Mouse (Mus musculus) lung, postnatal 0 days (tissue): ENCODE measurements around the gene Arhgap24. TPM values are rescaled to one million over a fixed set of nuclear protein-coding genes. Genes with fewer than 3 reads are reported as not detected.

Experiments used
- ATAC-seq: fragments of 200-750 bp; cut with Nextera tagmentation; 2 replicates; pipeline ENCODE4 v1.8.0; 2017; ENCODE audit warnings: moderate library complexity
- DNase-seq: peaks from one replicate; pipeline ENCODE4 v3.0.0-alpha.2; 2016; ENCODE audit warnings: low spot score
- H3K27ac ChIP-seq: fragments of 300-500 bp; sonication (generic); 2 replicates; pipeline ENCODE4 v1.5.1; 2014; ENCODE audit warnings: antibody characterized with exemption, mild to moderate bottlenecking, low read length, mixed read lengths
- H3K27me3 ChIP-seq: fragments of 300-500 bp; sonication (generic); replicated peaks from 2 replicates; pipeline ENCODE4 v1.6.1; 2014; ENCODE audit warnings: low read length, mixed read lengths; ENCODE audit not compliant: insufficient read depth
- H3K36me3 ChIP-seq: fragments of 300-500 bp; sonication (generic); 2 replicates; pipeline ENCODE4 v1.6.1; 2014; ENCODE audit warnings: low read length, mixed read lengths; ENCODE audit not compliant: insufficient read depth
- H3K4me1 ChIP-seq: fragments of 300-500 bp; sonication (generic); 2 replicates; pipeline ENCODE4 v1.6.1; 2014; ENCODE audit warnings: antibody characterized with exemption, low read depth, low read length, mixed read lengths; ENCODE audit not compliant: insufficient read depth
- H3K4me2 ChIP-seq: fragments of 300-500 bp; sonication (generic); replicated peaks from 2 replicates; pipeline ENCODE4 v1.6.1; 2014; ENCODE audit warnings: low read depth, mild to moderate bottlenecking, low read length, moderate library complexity, mixed read lengths
- H3K4me3 ChIP-seq: fragments of 300-500 bp; sonication (generic); 2 replicates; pipeline ENCODE4 v1.5.1; 2014; ENCODE audit warnings: low read depth, low read length
- H3K9ac ChIP-seq: fragments of 300-500 bp; sonication (generic); replicated peaks from 2 replicates; pipeline ENCODE4 v1.6.1; 2014; ENCODE audit warnings: low read depth, mild to moderate bottlenecking
- H3K9me3 ChIP-seq: fragments of 300-500 bp; sonication (generic); 2 replicates; pipeline ENCODE4 v1.6.1; 2016; ENCODE audit warnings: low read length, mixed read lengths
- CTCF ChIP-seq: IDR thresholded peaks from 2 replicates; pipeline ENCODE4 v1.5.1; 2016; ENCODE audit warnings: antibody characterized with exemption, mild to moderate bottlenecking
- EP300 ChIP-seq: IDR thresholded peaks from 2 replicates; pipeline ENCODE4 v1.6.1; 2016; ENCODE audit warnings: antibody characterized with exemption, mild to moderate bottlenecking, control low read depth
- WGBS: fragments of 180-500 bp; shearing (Covaris S2); extraction: QIAGEN DNeasy Blood & Tissue Kit; methylation state at CpG from one replicate; pipeline ENCODE4 v1.1.7; 2014; 5-methylcytosine and 5-hydroxymethylcytosine counted together
- polyA plus RNA-seq: library from polyadenylated mRNA; unstranded; fragments of >200 nt; fragmentation: Nextera tagmentation; extraction: Ambion mirVana; gene quantifications from 2 replicates; pipeline ENCODE4 v1.2.1, GENCODE M21; 2015

Arhgap24 gene
- polyA plus RNA-seq, 1 experiment from 2014 or later = 28.2 TPM

GRCm38 (mm10) chr5:102791273-102791672 is 310.1 kb downstream of the Arhgap24 start:
- Histone ChIP-seq H3K4me1 (no peaks in the 10 kb centered on the region), H3K9me3 (no peaks in the 10 kb centered on the region), H3K36me3 (no peaks in the 10 kb centered on the region), H3K4me2 (no peak overlapping the region), H3K9ac (no peak overlapping the region), H3K27me3 (no peaks in the 10 kb centered on the region), H3K4me3 (no peak overlapping the region), H3K27ac (no peak overlapping the region)
- 59% methylated on average over 4 of the region's 4 CpGs for WGBS
- TF ChIP-seq CTCF (no peak), EP300 (no peak)
- no peak for DNase-seq
- ATAC-seq = no peak

GRCm38 (mm10) chr5:102793536-102793935 is 312.3 kb downstream of the Arhgap24 start:
- Histone ChIP-seq H3K4me1 (no peaks in the 10 kb centered on the region), H3K4me2 (no peak overlapping the region), H3K9ac (no peak overlapping the region), H3K4me3 (no peak overlapping the region), H3K9me3 (no peaks in the 10 kb centered on the region), H3K27ac (no peak overlapping the region), H3K27me3 (no peaks in the 10 kb centered on the region), H3K36me3 (no peaks in the 10 kb centered on the region)
- peak; percentile 59 for DNase-seq
- TF ChIP-seq CTCF (no peak), EP300 (no peak)
- 62% methylated on average over 11 of the region's 11 CpGs for WGBS
- peak; percentile 41 for ATAC-seq

- H3K36me3 ChIP-seq = no peaks in the 10 kb centered on the region
- no peak for DNase-seq
- no peaks in the 10 kb centered on the region for H3K9me3 ChIP-seq
- H3K27ac ChIP-seq = no peak overlapping the region
- no peak overlapping the region for H3K9ac ChIP-seq
- H3K4me2 ChIP-seq = no peak overlapping the region
- no peak for TF ChIP-seq EP300
- no peaks in the 10 kb centered on the region for H3K27me3 ChIP-seq
- H3K4me1 ChIP-seq = no peaks in the 10 kb centered on the region
- no peak overlapping the region for H3K4me3 ChIP-seq
- ATAC-seq = no peak
- WGBS = 56% methylated on average over 3 of the region's 3 CpGs
Observed at GRCm38 (mm10) chr5:102801469-102801868, 320.3 kb downstream of the Arhgap24 start.

GRCm38 (mm10) chr5:102802833-102803232 is 321.6 kb downstream of the Arhgap24 start:
- Histone ChIP-seq H3K4me3 (no peak overlapping the region), H3K27me3 (no peaks in the 10 kb centered on the region), H3K36me3 (no peaks in the 10 kb centered on the region), H3K4me1 (no peaks in the 10 kb centered on the region), H3K9ac (no peak overlapping the region), H3K27ac (no peak overlapping the region), H3K4me2 (no peak overlapping the region), H3K9me3 (no peaks in the 10 kb centered on the region)
- ATAC-seq = no peak
- TF ChIP-seq CTCF (no peak), EP300 (no peak)
- 63% methylated on average over 6 of the region's 6 CpGs for WGBS
- DNase-seq = no peak

GRCm38 (mm10) chr5:102803675-102804074 is 322.5 kb downstream of the Arhgap24 start:
- TF ChIP-seq EP300 (no peak), CTCF (no peak)
- DNase-seq (peak; percentile 56), ATAC-seq (peak; percentile 67)
- H3K4me3 ChIP-seq = no peak overlapping the region
- H3K4me1 ChIP-seq = no peaks in the 10 kb centered on the region
- 39% methylated on average over 4 of the region's 4 CpGs for WGBS
- no peaks in the 10 kb centered on the region for H3K9me3 ChIP-seq
- no peaks in the 10 kb centered on the region for H3K36me3 ChIP-seq
- no peak overlapping the region for H3K4me2 ChIP-seq
- H3K9ac ChIP-seq = no peak overlapping the region
- H3K27ac ChIP-seq = no peak overlapping the region
- H3K27me3 ChIP-seq = no peaks in the 10 kb centered on the region

GRCm38 (mm10) chr5:102807518-102807917 is 326.3 kb downstream of the Arhgap24 start:
- H3K4me3 ChIP-seq = no peak overlapping the region
- H3K9ac ChIP-seq = no peak overlapping the region
- no peaks in the 10 kb centered on the region for H3K9me3 ChIP-seq
- no peaks in the 10 kb centered on the region for H3K36me3 ChIP-seq
- no peak; the same call in 1 of the 2 replicates for ATAC-seq
- DNase-seq = peak; percentile 14
- no peaks in the 10 kb centered on the region for H3K27me3 ChIP-seq
- no peak overlapping the region for H3K4me2 ChIP-seq
- H3K4me1 ChIP-seq = no peaks in the 10 kb centered on the region
- TF ChIP-seq EP300 = no peak
- TF ChIP-seq CTCF = no peak
- H3K27ac ChIP-seq = no peak overlapping the region

- no peaks in the 10 kb centered on the region for H3K9me3 ChIP-seq
- no peaks in the 10 kb centered on the region for H3K36me3 ChIP-seq
- no peak for DNase-seq
- WGBS = 67% methylated on average over 7 of the region's 7 CpGs
- no peak overlapping the region for H3K27ac ChIP-seq
- no peak overlapping the region for H3K4me2 ChIP-seq
- H3K4me1 ChIP-seq = no peaks in the 10 kb centered on the region
- H3K9ac ChIP-seq = no peak overlapping the region
- no peaks in the 10 kb centered on the region for H3K27me3 ChIP-seq
- ATAC-seq = no peak
- TF ChIP-seq CTCF (no peak), EP300 (no peak)
- no peak overlapping the region for H3K4me3 ChIP-seq
Observed at GRCm38 (mm10) chr5:102810366-102810957, 329.3 kb downstream of the Arhgap24 start.
